Mouse (Mus musculus) adrenal gland, adult 2 months (tissue): ENCODE measurements around the gene Itga7. TPM values are rescaled to one million over a fixed set of nuclear protein-coding genes. Genes with fewer than 3 reads are reported as not detected.

Experiments used
- DNase-seq: peaks from one replicate; pipeline ENCODE4 v3.0.0; 2021
- long read RNA-seq: library from polyadenylated mRNA; stranded (forward); transcript quantifications from one replicate; pipeline ENCODE4 v2.0.0, GENCODE M21; 2021
- polyA plus RNA-seq: library from polyadenylated mRNA; depleted of rRNA; stranded (reverse); fragments of >200 nt; gene quantifications from 2 replicates; pipeline ENCODE4 v1.2.3, GENCODE M21; 2012; rRNA removed
- total RNA-seq, 2 experiments: library from RNA; stranded (reverse); gene quantifications; 2 replicates each; pipeline ENCODE4 v1.2.3; 2021

The Itga7 gene
- 10 to 100 TPM in 1 of 2 experiments, 1 to 10 TPM in 1; 8.4 to 25.6 TPM for total RNA-seq
- polyA plus RNA-seq = 19.6 and 32.5 TPM in 2 replicates
- long read RNA-seq, full-length matches to known transcripts = 12 of 20 reads
- long read RNA-seq, partial matches to known transcripts = 6 of 20 reads
- long read RNA-seq, other reads (novel, unspliced or antisense) = 2 of 20 reads

GRCm38 (mm10) chr10:128933574-128933973 is at the start of gene Itga7:
Gene Itga7 (plus strand): TSS chr10:128933818.
- peak; percentile 59 for DNase-seq

GRCm38 (mm10) chr10:128888941-128889827 is 44.4 kb upstream of the Itga7 start:
- DNase-seq = no peak

- DNase-seq = no peak
These were observed 43.8 kb upstream of the Itga7 start for GRCm38 (mm10) chr10:128889846-128890245.

GRCm38 (mm10) chr10:128890383-128891295 is 43.0 kb upstream of the Itga7 start:
- no peak for DNase-seq

GRCm38 (mm10) chr10:128891296-128892094 is 42.1 kb upstream of the Itga7 start, which contains the start of gene Gdf11:
Gene Gdf11 (minus strand): TSS chr10:128891718.
- DNase-seq = peak; percentile 56

- no peak for DNase-seq
These were observed 41.4 kb upstream of the Itga7 start for GRCm38 (mm10) chr10:128892246-128892645.

- DNase-seq = peak; percentile 72
These were observed 38.2 kb upstream of the Itga7 start for GRCm38 (mm10) chr10:128895437-128895836.

GRCm38 (mm10) chr10:128895952-128896693 is 37.5 kb upstream of the Itga7 start:
- peak; percentile 19 for DNase-seq

GRCm38 (mm10) chr10:128896807-128897206 is 36.8 kb upstream of the Itga7 start:
- no peak for DNase-seq

- DNase-seq = no peak
These were observed 36.1 kb upstream of the Itga7 start for GRCm38 (mm10) chr10:128897501-128897900.

- no peak for DNase-seq
These were observed 33.7 kb upstream of the Itga7 start for GRCm38 (mm10) chr10:128899759-128900490.

- no peak for DNase-seq
These were observed 32.9 kb upstream of the Itga7 start, which contains the start of gene Cd63 for GRCm38 (mm10) chr10:128900698-128901097. Gene Cd63 (plus strand): TSS chr10:128900989.

GRCm38 (mm10) chr10:128901409-128901808 is 32.2 kb upstream of the Itga7 start:
- no peak for DNase-seq

GRCm38 (mm10) chr10:128902409-128902988 is 31.1 kb upstream of the Itga7 start:
- no peak for DNase-seq

GRCm38 (mm10) chr10:128904812-128905211 is 28.8 kb upstream of the Itga7 start:
- no peak for DNase-seq

- DNase-seq = no peak
These were observed 24.7 kb upstream of the Itga7 start for GRCm38 (mm10) chr10:128908778-128909448.

- peak; percentile 94 for DNase-seq
These were observed 24.0 kb upstream of the Itga7 start for GRCm38 (mm10) chr10:128909567-128910028.

GRCm38 (mm10) chr10:128910066-128910841 is 23.4 kb upstream of the Itga7 start:
- DNase-seq = peak; percentile 70
